Mouse (Mus musculus) fat pad, adult 2 months (tissue): ENCODE results near the gene Mien1.
A peak's percentile ranks its signal among the peaks of the same experiment; 100 is the strongest.

Experiments
- DNase-seq: peaks from one replicate; pipeline ENCODE4 v3.0.0-alpha.2; 2011; ENCODE audit warnings: low read depth, low spot score; ENCODE audit errors: extremely low read depth

The Mien1 gene

GRCm38 (mm10) chr11:98461109-98461720 is 22.4 kb upstream of the Mien1 start:
- DNase-seq: no peak

DNA sequence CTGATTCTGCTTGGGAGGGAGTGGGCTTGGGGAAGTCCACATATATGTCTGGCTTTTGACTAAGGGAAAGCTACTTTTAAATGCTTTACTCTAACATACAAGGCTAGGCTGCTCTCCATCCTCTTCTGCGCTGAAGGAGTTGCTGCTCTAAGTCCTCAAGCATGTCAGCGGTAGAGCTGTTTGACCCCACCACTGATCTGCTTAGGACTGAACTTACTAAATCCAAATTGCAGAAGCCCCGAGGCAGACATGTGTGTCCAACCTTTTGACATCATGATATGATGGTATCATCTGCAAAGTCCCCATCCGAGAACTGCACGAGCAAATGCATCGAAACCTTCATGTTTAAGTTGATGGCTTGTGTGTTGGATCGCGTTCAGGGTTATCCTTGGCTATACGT is 21.1 kb upstream of the Mien1 start:
- no peak for DNase-seq

DNA sequence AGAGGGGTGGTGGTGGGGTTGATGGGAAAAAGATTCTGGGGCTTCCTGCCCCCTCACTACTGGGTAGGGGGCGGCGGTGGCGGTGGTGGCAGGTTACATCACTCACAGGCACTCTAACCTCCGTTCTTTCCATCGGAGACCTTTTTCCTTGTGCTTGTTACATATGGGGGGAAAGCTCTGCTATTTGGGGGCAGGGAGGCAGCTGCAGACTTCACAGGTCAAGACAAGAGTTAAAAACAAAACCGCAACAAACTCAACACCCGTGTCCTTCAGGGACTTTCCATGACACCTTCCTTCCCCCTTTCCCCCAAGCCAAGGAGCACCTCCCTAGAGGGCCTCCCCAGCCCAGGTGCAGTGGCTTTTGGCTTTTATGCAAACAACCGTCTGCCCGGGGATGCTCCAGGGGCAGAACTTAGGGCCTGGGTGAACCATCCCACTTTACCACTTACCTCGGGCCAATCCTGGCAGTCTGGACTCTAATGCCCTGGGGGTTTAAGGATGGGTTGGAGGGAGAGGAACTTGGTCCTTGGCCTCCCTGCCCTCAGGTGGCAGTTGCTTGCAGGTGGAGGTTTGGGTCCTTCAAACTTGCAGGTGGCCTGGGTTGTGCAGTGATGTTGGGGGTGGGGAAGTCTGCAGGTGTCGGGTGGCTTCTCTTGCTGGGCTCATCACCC is 20.4 kb upstream of the Mien1 start:
- no peak for DNase-seq

- no peak for DNase-seq
These were observed 19.6 kb upstream of the Mien1 start for GRCm38 (mm10) chr11:98458121-98458990.

GRCm38 (mm10) chr11:98457367-98458120 is 18.8 kb upstream of the Mien1 start:
- DNase-seq: no peak

- no peak for DNase-seq
These were observed 18.2 kb upstream of the Mien1 start for GRCm38 (mm10) chr11:98456945-98457344.

- DNase-seq: no peak
These were observed 17.8 kb upstream of the Mien1 start for GRCm38 (mm10) chr11:98456545-98456944.

- DNase-seq: no peak
These were observed 16.7 kb upstream of the Mien1 start for GRCm38 (mm10) chr11:98455484-98455883.

DNA sequence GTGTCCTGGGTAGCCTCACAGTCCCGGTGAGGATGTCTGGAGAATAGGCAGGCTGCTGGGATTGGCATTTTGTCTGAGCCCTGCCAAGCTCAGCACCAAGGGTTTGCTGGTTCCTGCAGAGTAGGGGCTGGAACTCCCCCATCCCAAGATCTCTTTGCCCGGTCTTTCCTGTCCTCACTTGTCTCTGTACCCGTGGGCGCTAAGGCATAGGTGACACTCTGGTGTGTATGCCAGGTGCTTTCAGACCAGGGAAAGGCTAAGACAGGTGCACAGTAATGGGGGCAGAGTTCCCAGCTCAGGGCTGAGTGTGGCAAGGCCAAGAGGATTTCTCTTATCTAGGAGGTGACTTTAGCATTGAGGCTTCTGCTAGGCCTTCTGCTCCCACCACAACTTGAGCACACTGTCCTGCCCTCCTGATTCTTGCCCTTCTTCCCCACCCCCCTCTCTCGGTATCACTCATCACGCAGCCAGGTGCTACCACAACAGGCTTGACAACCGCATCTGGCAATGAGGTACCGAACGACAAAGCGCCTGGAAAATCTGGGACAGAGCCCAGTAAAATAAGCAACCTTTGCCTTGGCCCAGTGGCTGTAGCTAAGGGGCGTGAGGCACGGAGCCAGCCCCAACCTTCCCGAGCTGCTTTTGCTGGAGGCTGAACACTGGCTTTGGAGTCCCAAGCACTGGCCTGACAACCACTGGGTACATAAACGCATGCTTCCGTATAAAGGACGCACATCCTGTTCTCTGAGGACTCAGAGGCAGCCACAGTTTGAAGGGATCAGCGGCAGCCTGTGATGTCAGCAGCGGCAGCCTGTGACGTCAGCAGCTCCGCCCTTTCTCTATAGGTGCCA is 11.4 kb upstream of the Mien1 start:
- peak; percentile 83 for DNase-seq

DNA sequence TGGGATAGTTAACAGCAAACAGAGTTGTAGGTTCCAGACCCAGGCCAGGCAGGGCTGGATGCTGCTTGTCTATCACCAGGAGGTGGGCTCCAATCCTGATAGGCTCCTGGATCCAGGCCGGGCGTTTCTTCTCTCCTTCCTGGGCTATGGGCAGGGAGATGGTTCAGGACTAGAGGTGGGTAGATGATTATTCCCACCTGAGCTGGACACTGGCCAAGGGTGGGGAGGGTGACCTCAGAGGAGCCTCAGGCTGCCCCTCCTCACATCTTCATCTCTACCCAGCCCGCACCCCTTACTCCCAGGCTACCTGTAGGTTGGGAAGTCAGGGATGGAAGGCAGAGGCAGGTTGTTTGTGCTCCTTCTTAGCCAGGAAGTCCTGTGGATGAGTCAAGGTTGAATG is 10.6 kb upstream of the Mien1 start:
- DNase-seq: no peak

DNA sequence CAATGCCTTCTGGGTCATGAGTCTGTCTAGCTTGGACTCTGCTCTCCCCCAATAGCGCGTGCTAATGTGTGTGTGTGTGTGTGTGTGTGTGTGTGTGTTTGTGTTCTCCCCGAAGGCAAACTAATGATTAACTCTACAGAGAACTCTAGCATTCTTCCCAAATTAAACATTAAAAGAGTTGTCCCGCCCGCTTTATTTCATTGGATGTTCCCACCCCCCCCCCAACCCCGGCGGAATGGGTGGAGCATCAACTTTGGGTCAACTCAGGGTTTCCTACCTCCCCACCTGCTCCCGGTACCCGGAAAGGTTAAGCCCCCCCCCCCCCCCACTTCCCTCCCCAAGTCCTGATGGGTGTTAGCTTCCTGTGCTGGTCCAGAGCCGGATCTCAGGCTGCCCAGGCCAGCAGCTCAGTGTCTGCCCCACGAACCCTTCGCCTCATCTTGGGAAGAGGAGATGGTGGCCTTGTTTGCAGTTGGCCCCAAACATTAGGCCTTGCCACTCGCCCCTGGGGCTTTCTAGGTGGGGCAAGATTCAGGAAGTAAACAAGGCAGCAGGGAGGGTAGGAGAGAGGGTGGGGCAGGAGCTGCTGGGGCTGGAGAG is 9.5 kb upstream of the Mien1 start:
- DNase-seq: no peak

DNA sequence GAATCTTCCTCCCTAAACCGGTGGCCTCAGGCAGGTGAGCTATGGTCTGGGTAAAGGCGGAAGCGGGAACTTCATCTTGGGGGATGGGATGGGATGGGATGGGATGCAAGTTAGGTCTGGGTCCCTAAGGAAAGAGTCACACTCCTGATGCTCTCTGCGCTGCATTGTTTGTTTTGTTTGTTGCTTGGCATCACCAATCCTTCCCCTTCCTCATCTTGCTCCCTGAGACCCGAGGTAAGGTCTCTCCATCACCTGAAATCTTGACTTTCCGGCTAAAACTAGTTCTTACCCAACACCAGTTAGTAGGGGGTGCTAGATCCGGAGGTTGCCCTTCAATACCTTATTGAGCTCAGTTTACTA is 8.7 kb upstream of the Mien1 start:
- DNase-seq: no peak

DNA sequence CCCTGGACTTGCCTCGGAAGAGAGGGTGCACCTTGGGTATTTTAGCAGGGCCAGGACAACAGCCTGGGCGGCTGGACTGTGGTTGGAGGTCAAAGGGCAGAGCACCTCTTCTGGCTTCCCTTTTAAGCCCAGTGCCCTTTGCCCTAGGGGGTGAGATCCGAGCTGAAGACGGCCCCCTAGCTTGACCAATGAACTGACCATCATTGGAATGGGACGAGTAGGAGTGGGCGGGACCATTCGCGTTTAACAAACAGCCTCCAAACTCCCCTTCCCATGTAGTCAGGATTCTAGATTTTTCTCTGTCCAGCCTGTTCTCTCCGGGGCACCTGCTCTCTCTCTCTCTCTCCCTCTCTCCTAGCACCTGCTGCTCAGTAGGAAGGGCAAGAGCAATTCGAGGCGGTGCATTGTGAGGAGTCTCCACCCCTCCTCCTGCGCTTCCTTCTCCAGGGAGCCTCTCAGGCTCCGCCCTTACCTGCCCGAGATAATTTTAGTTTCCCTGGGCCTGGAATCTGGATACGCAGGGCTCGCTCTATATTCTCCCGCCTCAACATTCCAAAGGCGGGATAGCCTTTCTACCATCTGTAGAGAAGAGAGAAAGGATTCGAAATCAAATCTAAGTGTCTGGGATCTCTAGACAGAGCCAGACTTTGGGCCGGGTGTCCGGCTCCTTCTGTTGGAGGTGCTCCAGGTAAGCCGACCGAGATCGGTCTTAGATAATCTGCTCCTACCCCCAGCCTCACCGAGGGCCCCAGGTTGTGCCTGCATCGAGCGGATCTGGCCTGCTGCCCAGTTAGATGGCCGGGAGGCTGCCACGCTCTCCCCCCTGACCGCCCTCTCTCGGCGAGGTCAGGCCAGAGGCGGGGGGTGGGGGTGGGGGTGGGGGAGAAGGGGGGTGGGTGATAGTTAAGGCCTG is 8.0 kb upstream of the Mien1 start:
- DNase-seq: peak; percentile 55

- DNase-seq: no peak
These were observed 7.4 kb upstream of the Mien1 start, which contains the start of gene Grb7 for GRCm38 (mm10) chr11:98446213-98446561. Gene Grb7 (plus strand): TSS chr11:98446394.

DNA sequence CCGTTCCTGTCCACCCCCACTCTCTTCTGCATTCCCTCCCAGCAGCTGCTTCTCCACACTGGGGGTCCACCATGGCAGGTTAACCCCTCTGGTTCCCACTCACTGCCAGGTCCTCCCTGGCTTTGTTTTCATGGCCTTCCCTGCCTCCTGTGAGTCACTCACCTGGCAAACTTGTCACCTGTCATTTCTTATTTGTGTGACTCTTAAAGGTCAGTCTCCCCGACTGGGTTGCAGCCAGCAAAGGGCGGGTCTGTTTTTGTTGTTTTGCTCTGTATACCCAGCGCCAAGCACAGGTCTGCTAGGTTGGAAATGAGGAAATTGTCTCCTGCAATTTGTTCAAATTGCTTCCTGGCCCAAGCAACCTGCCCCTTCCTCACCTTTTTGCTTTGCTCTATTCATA is 6.9 kb upstream of the Mien1 start:
- no peak for DNase-seq

GRCm38 (mm10) chr11:98445238-98445637 is 6.4 kb upstream of the Mien1 start:
- DNase-seq: peak; percentile 65

- DNase-seq: no peak
These were observed 4.9 kb upstream of the Mien1 start for GRCm38 (mm10) chr11:98443688-98444087.

DNA sequence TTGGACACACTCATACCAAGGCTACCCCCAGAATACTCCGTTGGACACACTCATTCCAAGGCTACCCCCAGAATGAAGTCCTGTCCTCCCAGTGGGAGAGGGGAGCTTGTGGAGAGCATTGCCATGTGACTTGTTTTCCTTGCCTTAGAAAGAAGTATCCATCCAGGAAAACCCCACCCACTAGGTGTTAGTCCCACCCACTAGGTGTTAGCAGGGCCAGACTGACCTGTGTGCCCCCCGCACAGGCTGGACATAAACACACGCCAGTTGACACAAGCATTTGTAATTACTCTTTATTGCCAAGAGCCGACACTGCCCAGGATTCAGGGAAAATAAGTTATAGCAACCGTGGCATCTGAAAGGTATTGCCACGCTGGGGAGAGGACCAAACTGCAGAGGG is 1.4 kb downstream of the Mien1 start:
- DNase-seq: no peak

- DNase-seq: no peak
These were observed 3.1 kb downstream of the Mien1 start for GRCm38 (mm10) chr11:98435723-98436122.
